Mouse (Mus musculus) midbrain, postnatal 0 days (tissue): ENCODE data around the gene Mtif2. TPM values are rescaled to one million over a fixed set of nuclear protein-coding genes. Genes with fewer than 3 reads are reported as not detected.

Source experiments
- ATAC-seq: fragments of 200-750 bp; cut with Nextera tagmentation; 2 replicates; pipeline ENCODE4 v1.8.0; 2017; ENCODE audit warnings: moderate number of reproducible peaks, mild to moderate bottlenecking, moderate TSS enrichment, moderate library complexity; ENCODE audit not compliant: low FRiP score
- DNase-seq: peaks from one replicate; pipeline ENCODE4 v3.0.0-alpha.2; 2015; ENCODE audit warnings: low spot score
- H3K27ac ChIP-seq: fragments of 300-500 bp; sonication (generic); 2 replicates; pipeline ENCODE4 v1.5.1; 2014; ENCODE audit warnings: low read depth, mild to moderate bottlenecking, low read length, mixed read lengths
- H3K27me3 ChIP-seq: fragments of 300-500 bp; sonication (generic); 2 replicates; pipeline ENCODE4 v1.6.1; 2014; ENCODE audit warnings: low read length, control low read depth, mixed read lengths; ENCODE audit not compliant: insufficient read depth
- H3K36me3 ChIP-seq: fragments of 300-500 bp; sonication (generic); 2 replicates; pipeline ENCODE4 v1.6.1; 2014; ENCODE audit warnings: low read length, control low read depth, mixed read lengths; ENCODE audit not compliant: insufficient read depth
- H3K4me1 ChIP-seq: fragments of 300-500 bp; sonication (generic); 2 replicates; pipeline ENCODE4 v1.6.1; 2014; ENCODE audit warnings: mild to moderate bottlenecking, control low read depth, antibody characterized with exemption, low read length, mixed read lengths; ENCODE audit not compliant: insufficient read depth
- H3K4me2 ChIP-seq: fragments of 300-500 bp; sonication (generic); 2 replicates; pipeline ENCODE4 v1.6.1; 2014; ENCODE audit warnings: low read depth, mild to moderate bottlenecking, low read length, mixed read lengths; ENCODE audit not compliant: poor library complexity, severe bottlenecking
- H3K4me3 ChIP-seq: fragments of 300-500 bp; sonication (generic); 2 replicates; pipeline ENCODE4 v1.5.1; 2014; ENCODE audit warnings: low read depth, mild to moderate bottlenecking, low read length, moderate library complexity
- H3K9ac ChIP-seq: fragments of 300-500 bp; sonication (generic); replicated peaks from 2 replicates; pipeline ENCODE4 v1.6.1; 2014; ENCODE audit warnings: mild to moderate bottlenecking, low read length, moderate library complexity, mixed read lengths; ENCODE audit not compliant: poor library complexity, severe bottlenecking
- H3K9me3 ChIP-seq: fragments of 300-500 bp; sonication (generic); 2 replicates; pipeline ENCODE4 v1.6.1; 2016; ENCODE audit warnings: low read length, control low read depth
- CTCF ChIP-seq: IDR thresholded peaks from 2 replicates; pipeline ENCODE4 v1.5.1; 2016; ENCODE audit warnings: antibody characterized with exemption, mild to moderate bottlenecking
- WGBS: fragments of 180-500 bp; shearing (Covaris S2); extraction: QIAGEN DNeasy Blood & Tissue Kit; methylation state at CpG from one replicate; pipeline ENCODE4 v1.1.7; 2014; 5-methylcytosine and 5-hydroxymethylcytosine counted together
- polyA plus RNA-seq: library from polyadenylated mRNA; unstranded; fragments of >200 nt; fragmentation: Nextera tagmentation; extraction: Ambion mirVana; gene quantifications from 2 replicates; pipeline ENCODE4 v1.2.1, GENCODE M21; 2015
- total RNA-seq: library from RNA; depleted of rRNA; stranded (reverse); fragments of >200 nt; gene quantifications from 2 replicates; pipeline ENCODE4 v1.2.3, GENCODE M21; 2014

The Mtif2 gene
- total and polyA plus RNA-seq, 2 experiments from 2014 or later, result 19.7 to 35.9 TPM

DNA sequence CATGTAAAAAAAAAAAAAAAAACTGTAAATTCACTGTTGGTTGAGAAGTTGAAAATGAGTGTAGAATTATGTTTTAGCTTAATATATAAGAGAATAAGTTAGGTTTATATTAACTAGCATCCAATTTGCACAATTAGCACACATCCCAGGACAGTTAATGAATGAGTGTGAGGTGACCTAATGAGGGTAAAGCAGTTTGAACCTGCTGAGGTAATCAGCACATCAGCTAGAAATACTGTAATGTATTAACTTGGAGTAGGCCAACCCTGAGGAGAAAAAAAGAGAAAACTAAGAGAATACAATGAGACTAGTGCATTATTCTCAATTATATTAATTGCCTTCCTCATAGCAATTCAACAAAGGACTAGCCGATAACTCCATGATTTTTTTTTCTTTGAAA, 16.8 kb upstream of the Mtif2 start:
- TF ChIP-seq CTCF, result no peak
- Histone ChIP-seq H3K4me3 (no peak overlapping the region), H3K9me3 (no peaks in the 10 kb centered on the region), H3K9ac (no peak overlapping the region), H3K36me3 (peaks cover 17% of the 10 kb centered on the region; the same call in 1 of the 2 replicates), H3K4me1 (no peaks in the 10 kb centered on the region), H3K27ac (no peak overlapping the region), H3K4me2 (no peak overlapping the region), H3K27me3 (no peaks in the 10 kb centered on the region)
- 88% methylated on average over 1 of the region's 1 CpGs for WGBS
- DNase-seq, result no peak
- ATAC-seq, result no peak

DNA sequence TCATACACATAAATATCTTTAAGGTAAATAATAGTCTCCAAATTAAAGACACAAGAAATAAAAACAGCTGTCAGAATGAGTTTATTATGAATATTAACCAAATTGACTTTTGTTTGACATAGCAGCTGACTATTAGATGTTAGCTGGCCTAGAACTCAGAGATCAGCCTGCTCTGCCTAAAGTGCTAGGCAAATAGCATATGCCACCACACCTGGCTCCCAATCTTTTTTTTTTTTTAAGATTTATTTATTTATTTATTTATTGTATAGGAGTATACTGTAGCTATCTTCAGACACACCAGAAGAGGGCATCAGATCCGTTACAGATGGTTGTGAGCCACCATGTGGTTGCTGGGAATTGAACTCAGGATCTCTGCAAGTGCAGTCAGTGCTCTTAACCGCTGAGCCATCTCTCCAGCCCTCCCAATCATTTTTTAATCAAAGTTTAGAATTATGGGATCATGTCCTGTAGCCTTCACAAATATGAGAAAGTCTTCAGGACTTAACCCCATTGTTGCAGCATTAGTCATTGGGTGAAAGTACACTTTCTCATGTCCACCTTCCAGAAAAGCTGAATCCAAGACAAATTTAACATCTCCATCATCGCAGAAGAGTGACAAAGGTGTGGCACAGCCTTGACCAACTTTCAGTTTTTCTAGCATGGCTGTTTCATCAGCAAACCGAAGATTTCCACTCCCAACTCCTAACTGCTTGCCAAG, 13.2 kb upstream of the Mtif2 start:
- no peak overlapping the region for H3K4me2 ChIP-seq
- H3K9me3 ChIP-seq, result no peaks in the 10 kb centered on the region
- H3K36me3 ChIP-seq, result peaks cover 5% of the 10 kb centered on the region; the same call in 1 of the 2 replicates
- 95% methylated on average over 4 of the region's 4 CpGs for WGBS
- no peak for ATAC-seq
- TF ChIP-seq CTCF, result 0 out of 2 replicates have a peak, but pooled peaks have one; percentile 15
- H3K27ac ChIP-seq, result no peak overlapping the region
- H3K9ac ChIP-seq, result no peak overlapping the region
- DNase-seq, result no peak
- H3K4me1 ChIP-seq, result no peaks in the 10 kb centered on the region
- no peaks in the 10 kb centered on the region for H3K27me3 ChIP-seq
- H3K4me3 ChIP-seq, result no peak overlapping the region

DNA sequence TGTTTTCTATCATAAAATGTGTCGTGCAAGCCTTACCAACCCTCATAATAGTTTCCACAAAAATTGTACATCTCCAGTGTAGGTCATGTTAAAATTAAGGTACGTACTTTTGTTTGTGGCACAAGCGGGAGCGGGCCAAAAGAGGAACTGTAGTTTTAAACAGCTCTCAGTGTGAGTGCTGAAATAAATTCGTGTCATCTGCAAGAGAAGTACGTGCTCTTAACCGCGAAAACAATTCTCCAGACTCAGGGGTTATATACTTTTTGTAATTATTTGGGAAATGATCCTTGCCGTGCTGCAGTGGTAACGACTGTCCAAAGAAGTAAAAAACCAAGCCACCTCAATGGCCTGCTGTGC, 11.9 kb upstream of the Mtif2 start:
- no peak for DNase-seq
- no peaks in the 10 kb centered on the region for H3K4me1 ChIP-seq

GRCm38 (mm10) chr11:29514682-29515412, 11.4 kb upstream of the Mtif2 start, which contains the start of gene Prorsd1:
Prorsd1 (minus strand) TSS chr11:29515033.
- Histone ChIP-seq H3K4me1 (no peaks in the 10 kb centered on the region), H3K9ac (peak within 1 kb of the TSS; percentile 52; the same call in 1 of the 2 replicates), H3K27me3 (no peaks in the 10 kb centered on the region), H3K9me3 (no peaks in the 10 kb centered on the region), H3K4me2 (peak within 1 kb of the TSS; percentile 54), H3K4me3 (peak within 1 kb of the TSS; percentile 48), H3K27ac (peak within 1 kb of the TSS; percentile 57; the same call in 1 of the 2 replicates), H3K36me3 (peaks cover 4% of the 10 kb centered on the region; the same call in 1 of the 2 replicates)
- WGBS, result 3% methylated on average over 40 of the region's 40 CpGs
- peak; percentile 97 for ATAC-seq
- no peak for TF ChIP-seq CTCF
- peak; percentile 92 for DNase-seq

More for the DNA sequence above, 11.9 kb upstream of the Mtif2 start:
- Histone ChIP-seq H3K9me3 (no peaks in the 10 kb centered on the region), H3K27ac (peak overlapping the region; percentile 57; the same call in 1 of the 2 replicates), H3K9ac (peak overlapping the region; percentile 52; the same call in 1 of the 2 replicates), H3K36me3 (peaks cover 4% of the 10 kb centered on the region; the same call in 1 of the 2 replicates), H3K4me3 (peak overlapping the region; percentile 48), H3K4me2 (peak overlapping the region; percentile 54), H3K27me3 (no peaks in the 10 kb centered on the region)
- no peak for TF ChIP-seq CTCF
- ATAC-seq, result no peak
- 27% methylated on average over 10 of the region's 10 CpGs for WGBS

GRCm38 (mm10) chr11:29538201-29538600, 12.0 kb downstream of the Mtif2 start:
- H3K4me2 ChIP-seq, result no peak overlapping the region
- WGBS, result 100% methylated on average over 1 of the region's 1 CpGs
- no peak for ATAC-seq
- TF ChIP-seq CTCF, result no peak
- H3K4me1 ChIP-seq, result no peaks in the 10 kb centered on the region
- H3K36me3 ChIP-seq, result peaks cover 26% of the 10 kb centered on the region
- no peak for DNase-seq
- no peak overlapping the region for H3K9ac ChIP-seq
- no peaks in the 10 kb centered on the region for H3K9me3 ChIP-seq
- no peak overlapping the region for H3K4me3 ChIP-seq
- H3K27me3 ChIP-seq, result no peaks in the 10 kb centered on the region
- H3K27ac ChIP-seq, result no peak overlapping the region
